Mouse (Mus musculus): Measurements from ENCODE around the gene Tns3. TPM values are rescaled to one million over a fixed set of nuclear protein-coding genes. Genes with fewer than 3 reads are reported as not detected.

The Tns3 gene
- polyA plus RNA-seq, 1 experiment = not detected

DNA sequence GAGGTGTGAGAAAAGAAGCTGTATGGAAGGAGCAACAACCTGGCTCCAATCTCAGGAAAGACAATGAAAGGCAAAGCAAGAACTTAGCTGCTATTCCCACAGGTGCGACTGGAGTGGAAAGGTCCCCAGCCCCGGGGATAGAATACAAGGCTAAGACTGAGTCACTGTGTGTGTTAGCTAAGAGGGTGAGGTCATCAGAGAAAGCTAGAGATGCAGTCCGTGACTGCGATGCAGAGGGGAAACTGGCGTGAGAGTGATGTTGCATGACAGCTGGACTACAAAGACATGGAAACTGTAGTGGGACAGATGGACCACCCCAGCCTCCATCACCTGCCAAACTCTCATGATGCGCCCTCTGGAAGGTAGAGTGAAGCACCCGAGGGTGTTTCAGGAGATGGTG lies 154.7 kb downstream of the Tns3 start:
- no peak for TF ChIP-seq GATA1 (IDR thresholded peaks at IDR 0.05; ENCODE audit: low read length)

DNA sequence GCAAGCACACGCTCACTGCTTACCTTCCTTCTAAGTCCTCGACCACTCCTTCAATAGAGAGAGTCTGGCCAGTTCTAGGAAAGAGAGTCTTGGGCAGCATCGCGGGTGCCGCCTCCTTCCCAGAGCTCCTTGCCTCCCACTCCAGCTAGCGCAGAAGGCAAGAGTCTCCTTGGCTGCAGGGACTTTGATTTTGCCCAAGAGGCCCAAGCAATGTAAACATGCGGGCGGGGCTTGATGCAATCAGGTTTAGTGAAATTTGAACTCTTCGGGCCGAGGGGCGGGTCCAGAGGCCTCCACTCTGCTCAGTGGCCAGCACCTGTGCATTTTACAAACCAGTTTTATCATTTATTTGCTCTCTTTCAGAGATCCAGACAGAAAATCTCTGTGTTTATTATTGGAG lies 160.6 kb downstream of the Tns3 start:
- TF ChIP-seq GATA1 (IDR thresholded peaks at IDR 0.05; ENCODE audit: low read length) = no peak

DNA sequence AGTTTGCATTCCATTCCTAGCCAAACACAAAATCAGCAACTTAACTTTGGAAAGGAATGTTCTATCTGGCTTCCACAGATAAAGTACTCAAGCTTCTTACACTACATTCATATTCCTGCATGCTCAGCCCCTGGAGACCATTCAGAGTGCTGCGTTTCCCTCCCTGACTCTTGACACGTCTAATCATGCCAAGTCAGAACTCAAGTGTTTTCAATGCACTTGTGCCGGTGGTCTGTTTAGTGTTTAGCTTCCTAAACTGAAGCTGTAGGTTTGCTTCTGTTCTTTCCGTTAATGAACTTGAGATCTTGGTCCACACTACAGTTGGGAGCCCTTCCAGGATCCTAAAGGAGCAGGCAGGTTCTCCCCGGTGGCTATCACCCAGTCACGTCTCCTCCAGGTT lies 163.5 kb downstream of the Tns3 start:
- no peak for TF ChIP-seq GATA1 (IDR thresholded peaks at IDR 0.05; ENCODE audit: low read length)

DNA sequence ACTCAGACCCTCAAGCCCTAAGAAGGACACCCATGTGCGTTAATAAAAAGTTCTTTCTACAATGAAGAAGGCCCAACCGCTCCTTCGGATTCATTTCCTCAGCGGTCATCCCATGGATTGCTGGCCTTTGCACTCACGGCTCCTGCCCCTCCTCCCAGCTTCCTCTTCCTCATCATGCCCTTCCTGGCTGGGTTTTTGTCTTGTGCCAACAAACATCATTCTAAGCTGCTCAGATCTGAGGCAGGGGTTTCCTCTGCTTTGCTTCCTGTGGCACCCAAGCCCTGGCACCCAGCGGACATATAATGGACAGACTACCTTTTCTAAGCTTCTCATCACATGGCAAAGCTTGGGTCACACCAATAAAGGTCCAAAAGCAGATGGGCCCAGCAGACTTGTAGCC lies 167.2 kb downstream of the Tns3 start:
- TF ChIP-seq GATA1 (IDR thresholded peaks at IDR 0.05; ENCODE audit: low read length) = no peak

DNA sequence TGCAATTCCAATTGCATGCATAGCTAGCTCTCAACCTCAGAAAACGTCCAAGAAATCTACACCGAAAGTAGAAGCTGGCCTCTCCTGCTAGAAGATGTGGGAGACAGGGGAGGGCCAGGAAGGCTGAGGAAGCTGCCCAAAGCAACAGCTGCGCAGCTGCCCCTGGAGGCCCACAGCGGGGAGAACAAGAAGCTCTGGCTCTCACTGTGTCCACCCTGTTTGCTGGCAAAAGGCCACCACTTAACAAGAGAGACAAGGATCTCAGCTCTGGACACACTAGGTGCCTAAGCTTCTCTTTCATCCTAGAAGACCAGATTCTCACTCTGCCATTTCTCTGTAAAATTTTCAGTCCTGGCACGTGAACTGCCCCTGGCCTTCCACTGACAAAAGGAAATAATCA lies 167.6 kb downstream of the Tns3 start:
- TF ChIP-seq GATA1 (IDR thresholded peaks at IDR 0.05; ENCODE audit: low read length) = no peak

DNA sequence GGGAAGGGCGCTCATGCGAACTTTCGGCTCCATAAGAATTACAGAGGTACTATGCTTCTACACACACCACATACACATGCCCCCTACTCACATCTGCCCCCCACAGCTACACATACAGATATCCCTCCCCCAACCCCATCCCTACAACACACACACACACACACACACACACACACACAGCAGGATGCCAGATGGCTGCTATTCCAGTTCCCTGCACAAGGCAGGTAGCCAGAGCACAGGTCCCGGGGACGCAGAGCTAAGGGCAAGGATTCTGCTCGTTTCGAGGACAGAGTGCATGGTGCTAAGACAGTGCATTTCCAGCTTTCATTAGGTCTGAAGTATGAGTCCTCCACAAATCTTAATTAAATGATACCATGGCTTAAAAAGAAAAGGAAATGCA lies 168.5 kb downstream of the Tns3 start:
- TF ChIP-seq GATA1 (IDR thresholded peaks at IDR 0.05; ENCODE audit: low read length) = no peak

DNA sequence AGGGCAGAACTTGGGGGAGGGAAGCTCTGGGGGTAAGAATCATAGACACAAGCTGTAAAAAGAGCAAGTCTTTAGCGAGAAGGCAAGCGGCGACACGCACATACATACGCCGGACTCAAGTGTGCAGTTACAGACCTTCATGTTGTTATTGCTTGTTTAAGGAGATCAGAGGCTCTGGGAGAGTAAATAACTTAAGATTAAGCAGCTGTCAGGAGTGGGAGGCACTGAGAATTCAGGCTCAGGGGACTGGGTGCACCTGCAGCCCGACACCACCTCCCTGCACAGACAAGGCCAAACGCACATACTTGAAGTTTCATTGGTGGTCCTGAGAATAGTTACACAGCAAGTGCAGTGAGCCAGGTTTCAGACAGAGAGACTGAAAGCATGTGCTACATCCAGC lies 169.3 kb downstream of the Tns3 start:
- no peak for TF ChIP-seq GATA1 (IDR thresholded peaks at IDR 0.05; ENCODE audit: low read length)

DNA sequence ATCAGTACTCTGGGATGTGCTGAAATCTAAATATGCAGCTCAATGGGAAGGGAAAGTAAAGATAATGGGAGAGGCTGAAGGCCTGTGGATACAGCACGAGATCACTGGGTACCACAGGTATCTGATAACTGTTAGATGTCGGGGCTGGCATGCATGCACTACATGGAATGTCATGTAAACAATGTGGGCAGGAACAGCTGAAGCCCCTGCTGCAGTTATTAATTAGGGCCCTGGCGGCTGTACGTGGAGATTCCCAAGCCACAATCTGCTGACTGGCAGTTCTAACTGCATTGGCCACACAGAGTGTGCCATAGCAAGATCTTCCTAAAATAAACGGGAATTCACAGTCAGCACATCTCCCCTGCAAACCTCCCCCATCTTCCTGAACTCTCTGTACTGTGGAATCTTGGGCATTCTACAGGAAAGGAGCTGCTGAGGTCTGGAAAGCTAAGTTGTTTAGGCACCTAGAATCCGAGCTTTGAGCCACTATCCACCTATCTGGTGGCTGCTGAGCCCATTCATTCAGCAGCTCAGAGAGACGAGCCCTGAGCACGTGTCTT lies 170.3 kb downstream of the Tns3 start:
- no peak for TF ChIP-seq GATA1 (IDR thresholded peaks at IDR 0.05; ENCODE audit: low read length)

DNA sequence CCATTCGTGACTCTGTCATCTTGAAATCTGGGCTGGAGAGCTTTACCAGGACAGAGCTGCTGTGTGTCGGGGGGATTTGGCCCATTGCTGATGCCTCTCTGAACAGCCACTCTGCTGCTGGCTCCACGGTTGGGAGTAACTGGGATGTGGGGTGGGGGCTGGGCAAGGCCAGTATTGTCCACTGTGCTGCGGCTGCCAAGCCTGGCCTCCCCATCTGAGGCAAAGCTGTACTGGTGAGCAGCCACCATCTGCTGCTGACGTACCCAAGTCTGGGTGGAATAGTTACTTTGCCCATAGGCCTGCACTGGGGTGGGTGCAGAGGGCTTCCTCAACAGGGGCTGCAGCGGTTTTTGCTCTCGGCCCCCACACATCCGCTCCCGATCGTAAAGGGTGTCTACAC lies 172.0 kb downstream of the Tns3 start:
- no peak for TF ChIP-seq GATA1 (IDR thresholded peaks at IDR 0.05; ENCODE audit: low read length)

DNA sequence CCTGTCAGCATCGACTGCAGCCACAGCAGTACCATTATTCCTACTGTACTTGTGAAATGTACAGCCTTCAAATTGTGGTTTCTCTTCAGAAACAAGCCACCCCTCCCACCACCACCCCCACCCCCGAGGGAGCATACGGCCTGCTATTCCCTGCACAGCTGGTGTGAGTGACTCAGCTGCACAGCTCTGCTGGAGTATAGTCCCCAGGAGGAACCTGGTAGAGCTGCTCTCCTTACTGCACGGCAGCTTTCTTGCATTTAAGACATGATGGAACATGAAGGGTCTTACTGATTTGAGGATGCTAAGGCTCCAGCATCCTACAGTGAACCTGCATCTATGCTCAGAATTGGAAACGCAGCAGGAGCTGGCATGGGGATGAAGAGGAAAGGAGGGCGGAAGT lies 176.1 kb downstream of the Tns3 start:
- no peak for TF ChIP-seq GATA1 (IDR thresholded peaks at IDR 0.05; ENCODE audit: low read length)

DNA sequence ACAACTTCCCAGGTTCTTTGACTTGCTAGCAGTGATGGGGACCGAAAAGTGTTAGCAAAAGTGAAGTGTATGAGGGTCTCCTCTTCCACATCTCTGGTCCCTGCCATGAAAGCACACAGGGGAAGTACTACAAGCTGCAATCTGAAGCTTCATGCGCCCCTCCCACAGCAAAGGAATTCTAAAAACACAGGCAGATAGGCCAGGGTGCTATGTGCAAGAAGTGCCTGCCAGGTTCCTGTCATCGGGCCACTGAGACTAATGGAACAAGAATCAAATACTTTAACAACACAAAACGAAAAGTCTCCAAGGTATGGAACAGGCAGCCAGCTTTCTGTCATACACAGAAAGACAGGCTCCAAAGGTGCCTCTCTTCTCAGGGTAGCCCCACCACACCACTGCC lies 177.8 kb downstream of the Tns3 start:
- TF ChIP-seq GATA1 (IDR thresholded peaks at IDR 0.05; ENCODE audit: low read length) = no peak

DNA sequence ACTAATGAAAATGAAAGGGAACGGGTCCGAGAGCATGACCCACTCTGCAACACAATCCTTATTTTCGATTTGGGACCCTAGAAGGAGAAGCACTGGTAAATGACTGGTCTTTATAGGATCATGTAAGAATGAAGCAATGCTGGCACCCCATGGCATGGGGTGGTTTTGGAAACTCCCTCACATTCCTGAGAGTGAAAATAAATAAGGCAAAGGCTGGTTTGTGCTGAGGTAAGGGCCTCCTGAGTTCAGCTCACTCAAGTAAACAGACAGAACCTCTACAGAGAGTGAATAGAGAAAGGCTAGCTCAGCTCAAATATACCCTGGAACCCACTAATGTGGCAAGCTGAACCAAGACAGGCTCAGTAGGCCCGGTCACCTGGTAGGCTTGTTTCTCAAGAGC lies 179.8 kb downstream of the Tns3 start:
- TF ChIP-seq GATA1 (IDR thresholded peaks at IDR 0.05; ENCODE audit: low read length) = no peak

DNA sequence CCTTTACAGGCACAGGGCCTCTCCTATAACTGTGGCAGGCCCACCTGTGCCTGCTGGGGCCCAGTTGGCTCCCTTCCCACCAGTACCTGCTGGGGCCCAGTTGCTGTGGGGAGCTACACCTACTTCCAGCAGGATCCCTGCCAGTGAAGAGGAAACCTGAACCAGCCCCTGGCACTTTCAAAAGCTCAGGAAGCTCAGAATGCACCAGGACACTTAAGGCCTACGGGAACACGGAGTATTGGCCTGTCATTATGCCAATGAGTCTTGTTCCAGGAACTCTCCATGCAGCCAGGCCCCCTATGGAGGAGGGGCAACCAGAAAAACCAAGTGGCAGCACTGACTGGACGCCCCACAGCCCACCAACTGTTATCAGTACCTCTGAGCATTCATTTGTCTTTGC lies 181.6 kb downstream of the Tns3 start:
- TF ChIP-seq GATA1 (IDR thresholded peaks at IDR 0.05; ENCODE audit: low read length) = no peak

DNA sequence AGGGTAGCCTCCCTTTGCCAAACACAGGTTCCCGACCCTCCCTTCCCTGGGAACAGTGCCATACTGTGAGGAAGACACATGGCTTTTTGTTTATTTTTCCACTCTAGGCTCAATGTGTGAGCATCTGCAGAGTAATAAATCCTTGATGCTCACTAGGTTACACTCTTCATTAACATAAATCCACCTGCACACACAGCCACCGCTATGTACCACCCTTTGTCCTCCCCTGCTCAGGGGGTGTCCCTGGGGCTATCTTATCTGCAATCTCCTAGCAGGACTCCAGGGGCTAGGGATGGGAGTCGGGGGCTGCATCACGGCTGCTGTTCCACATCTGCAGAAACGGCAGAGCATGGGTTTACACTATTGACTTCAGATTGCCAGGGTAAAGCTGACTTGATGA lies 182.4 kb downstream of the Tns3 start:
- no peak for TF ChIP-seq GATA1 (IDR thresholded peaks at IDR 0.05; ENCODE audit: low read length)

DNA sequence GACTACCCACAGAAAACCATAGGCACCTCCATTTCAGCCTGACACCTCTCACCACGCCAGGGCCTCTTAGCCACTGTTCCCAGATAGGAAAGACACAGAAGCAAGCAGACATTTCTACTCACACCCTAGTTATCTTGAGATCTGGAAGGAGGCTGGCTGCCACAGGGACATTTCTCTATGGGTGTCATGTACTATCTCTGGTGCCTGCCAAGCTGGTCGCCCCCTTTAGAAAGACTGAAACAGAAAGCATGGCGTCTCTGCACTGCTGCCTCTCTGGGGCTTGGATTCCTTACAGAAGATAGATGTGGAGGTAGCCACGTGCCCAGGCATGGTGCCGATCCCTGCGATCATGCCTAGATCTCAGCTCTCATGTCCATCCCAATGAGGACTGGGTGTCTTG lies 182.8 kb downstream of the Tns3 start:
- TF ChIP-seq GATA1 (IDR thresholded peaks at IDR 0.05; ENCODE audit: low read length) = no peak

DNA sequence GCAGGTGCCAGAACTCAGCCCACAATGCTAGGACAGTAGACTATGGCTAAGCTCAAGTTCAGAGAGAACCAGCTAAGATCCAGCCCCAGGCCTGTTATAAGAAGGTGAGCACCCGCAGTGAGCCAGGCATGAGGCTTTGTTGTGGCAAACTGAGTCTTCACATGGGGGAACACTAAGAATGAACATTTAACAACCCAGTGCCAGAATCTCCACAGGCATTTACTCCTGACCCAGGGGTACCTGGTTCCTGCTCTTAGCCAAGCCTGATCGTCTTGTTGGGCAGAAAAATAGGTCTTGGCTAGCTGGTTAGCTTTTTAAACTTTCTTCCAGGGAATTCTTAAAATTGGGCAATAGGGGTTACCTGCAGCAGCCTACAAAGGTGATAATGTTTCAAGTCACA lies 184.5 kb downstream of the Tns3 start:
- no peak for TF ChIP-seq GATA1 (IDR thresholded peaks at IDR 0.05; ENCODE audit: low read length)

DNA sequence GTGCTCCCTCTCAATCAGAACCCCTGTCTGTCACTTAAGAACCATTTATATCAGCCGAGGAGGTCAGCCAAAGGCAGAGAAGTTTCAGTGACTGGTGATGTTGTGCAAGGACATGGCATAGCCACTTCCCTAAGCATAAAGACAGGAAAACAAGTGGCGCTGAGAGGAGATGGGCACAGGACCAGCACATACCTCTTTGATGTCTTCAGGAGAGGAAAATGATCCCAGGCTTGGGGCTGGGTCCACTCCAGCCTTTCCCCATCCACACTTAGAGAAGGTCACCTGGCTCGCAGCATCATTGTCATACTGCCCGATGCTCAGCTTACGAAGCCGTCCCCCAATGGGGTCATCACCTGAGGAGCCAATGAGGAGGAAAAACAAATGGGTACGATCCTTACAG lies 185.0 kb downstream of the Tns3 start:
- no peak for TF ChIP-seq GATA1 (IDR thresholded peaks at IDR 0.05; ENCODE audit: low read length)

DNA sequence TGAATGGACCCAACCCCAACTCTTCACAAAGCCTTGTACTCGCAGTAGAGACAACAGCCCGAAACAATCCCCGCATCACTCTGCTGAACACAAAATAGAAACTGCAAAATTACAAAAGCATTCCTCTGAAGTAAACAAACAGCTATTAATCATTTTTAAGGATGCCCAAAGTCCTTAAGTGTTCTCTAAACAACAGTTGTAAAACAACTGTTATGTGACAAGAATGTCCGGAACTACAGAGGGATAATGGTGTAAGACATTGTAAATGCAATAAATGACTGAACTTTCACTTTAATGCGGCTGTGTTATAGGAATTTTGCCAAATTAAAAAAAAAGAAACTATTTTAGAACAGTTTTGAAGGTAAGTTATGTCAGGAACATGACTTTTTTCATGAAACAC lies 190.7 kb downstream of the Tns3 start:
- no peak for TF ChIP-seq GATA1 (IDR thresholded peaks at IDR 0.05; ENCODE audit: low read length)
